Mouse (Mus musculus) heart, embryonic 13.5 days (tissue): ENCODE data around the gene Frs2. TPM values are rescaled to one million over a fixed set of nuclear protein-coding genes. Genes with fewer than 3 reads are reported as not detected.

Experiments used
- ATAC-seq: fragments of 200-750 bp; cut with Nextera tagmentation; 2 replicates; pipeline ENCODE4 v1.8.0; 2017; ENCODE audit warnings: moderate TSS enrichment; ENCODE audit not compliant: insufficient number of reproducible peaks, low FRiP score, low TSS enrichment; ENCODE audit errors: extremely low read depth
- H3K27ac ChIP-seq: fragments of 300-500 bp; sonication (generic); replicated peaks from 2 replicates; pipeline ENCODE4 v1.5.1; 2015; ENCODE audit warnings: moderate library complexity, mild to moderate bottlenecking, inconsistent platforms
- H3K27me3 ChIP-seq: fragments of 300-500 bp; sonication (generic); replicated peaks from 2 replicates; pipeline ENCODE4 v1.6.1; 2015; ENCODE audit warnings: mild to moderate bottlenecking, inconsistent platforms
- H3K36me3 ChIP-seq: fragments of 300-500 bp; sonication (generic); 2 replicates; pipeline ENCODE4 v1.6.1; 2015; ENCODE audit warnings: mild to moderate bottlenecking, inconsistent platforms
- H3K4me1 ChIP-seq: fragments of 300-500 bp; sonication (generic); 2 replicates; pipeline ENCODE4 v1.6.1; 2015; ENCODE audit warnings: inconsistent platforms
- H3K4me2 ChIP-seq: fragments of 300-500 bp; sonication (generic); 2 replicates; pipeline ENCODE4 v1.6.1; 2015; ENCODE audit warnings: inconsistent platforms, mild to moderate bottlenecking, moderate library complexity
- H3K4me3 ChIP-seq: fragments of 300-500 bp; sonication (generic); 2 replicates; pipeline ENCODE4 v1.5.1; 2015; ENCODE audit warnings: moderate library complexity, mild to moderate bottlenecking, inconsistent platforms
- H3K9ac ChIP-seq: fragments of 300-500 bp; sonication (generic); 2 replicates; pipeline ENCODE4 v1.6.1; 2015; ENCODE audit warnings: inconsistent platforms, mild to moderate bottlenecking, moderate library complexity
- H3K9me3 ChIP-seq: fragments of 300-500 bp; sonication (generic); 2 replicates; pipeline ENCODE4 v1.6.1; 2016; ENCODE audit warnings: inconsistent platforms
- WGBS: fragments of 180-500 bp; shearing (Covaris S2); methylation state at CpG from one replicate; pipeline ENCODE4 v1.1.7; 2015; ENCODE audit warnings: mixed read lengths; 5-methylcytosine and 5-hydroxymethylcytosine counted together
- polyA plus RNA-seq: library from polyadenylated mRNA; unstranded; fragments of >200 nt; fragmentation: Nextera tagmentation; extraction: Ambion mirVana; gene quantifications from 2 replicates; pipeline ENCODE4 v1.2.1, GENCODE M21; 2015

Frs2 gene
- polyA plus RNA-seq, result 14.7 and 16.2 TPM in 2 replicates

- Histone ChIP-seq H3K27ac (peak within 1 kb of the TSS; percentile 96), H3K4me2 (peak within 1 kb of the TSS; percentile 83), H3K4me1 (peaks cover 74% of the 10 kb centered on the region), H3K9ac (peak within 1 kb of the TSS; percentile 95), H3K9me3 (no peaks in the 10 kb centered on the region), H3K4me3 (peak within 1 kb of the TSS; percentile 90), H3K36me3 (no peaks in the 10 kb centered on the region), H3K27me3 (no peaks in the 10 kb centered on the region)
- under 1% methylated on average over 57 of the region's 57 CpGs for WGBS
- peak; percentile 91 for ATAC-seq
These were observed at the start of gene Frs2 for GRCm38 (mm10) chr10:117148361-117149003. Gene Frs2 (minus strand): TSS chr10:117148534.

- H3K4me3 ChIP-seq, result no peak overlapping the region
- no peak overlapping the region for H3K4me2 ChIP-seq
- H3K27me3 ChIP-seq, result no peaks in the 10 kb centered on the region
- H3K9me3 ChIP-seq, result no peaks in the 10 kb centered on the region
- H3K36me3 ChIP-seq, result no peaks in the 10 kb centered on the region
- ATAC-seq, result no peak
- H3K9ac ChIP-seq, result no peak overlapping the region
- peaks cover 5% of the 10 kb centered on the region; the same call in 1 of the 2 replicates for H3K4me1 ChIP-seq
- WGBS, result 75% methylated on average over 3 of the region's 3 CpGs
- no peak overlapping the region for H3K27ac ChIP-seq
These were observed 48.4 kb upstream of the Frs2 start for GRCm38 (mm10) chr10:117196696-117197095.

- Histone ChIP-seq H3K9ac (no peak overlapping the region), H3K4me1 (peaks cover 5% of the 10 kb centered on the region; the same call in 1 of the 2 replicates), H3K27me3 (no peaks in the 10 kb centered on the region), H3K27ac (no peak overlapping the region), H3K36me3 (no peaks in the 10 kb centered on the region), H3K9me3 (no peaks in the 10 kb centered on the region), H3K4me2 (no peak overlapping the region), H3K4me3 (no peak overlapping the region)
- 88% methylated on average over 4 of the region's 4 CpGs for WGBS
- no peak for ATAC-seq
These were observed 47.4 kb upstream of the Frs2 start for GRCm38 (mm10) chr10:117195748-117196147.

- ATAC-seq, result no peak
- H3K4me2 ChIP-seq, result no peak overlapping the region
- H3K36me3 ChIP-seq, result no peaks in the 10 kb centered on the region
- H3K4me3 ChIP-seq, result no peak overlapping the region
- H3K27me3 ChIP-seq, result no peaks in the 10 kb centered on the region
- H3K27ac ChIP-seq, result no peak overlapping the region
- peaks cover 5% of the 10 kb centered on the region; the same call in 1 of the 2 replicates for H3K4me1 ChIP-seq
- H3K9me3 ChIP-seq, result no peaks in the 10 kb centered on the region
- no peak overlapping the region for H3K9ac ChIP-seq
- WGBS, result 74% methylated on average over 12 of the region's 12 CpGs
These were observed 46.7 kb upstream of the Frs2 start for GRCm38 (mm10) chr10:117195005-117195404.

- H3K4me1 ChIP-seq, result peaks cover 5% of the 10 kb centered on the region; the same call in 1 of the 2 replicates
These were observed 45.0 kb upstream of the Frs2 start for GRCm38 (mm10) chr10:117193364-117193763.

GRCm38 (mm10) chr10:117185399-117186089, 37.2 kb upstream of the Frs2 start:
- Histone ChIP-seq H3K4me3 (no peak overlapping the region), H3K27ac (no peak overlapping the region), H3K9me3 (no peaks in the 10 kb centered on the region), H3K27me3 (no peaks in the 10 kb centered on the region), H3K4me2 (no peak overlapping the region), H3K4me1 (peaks cover 20% of the 10 kb centered on the region), H3K36me3 (no peaks in the 10 kb centered on the region), H3K9ac (peak overlapping the region; percentile 25)
- 43% methylated on average over 9 of the region's 9 CpGs for WGBS
- no peak for ATAC-seq

More at GRCm38 (mm10) chr10:117193364-117193763, 45.0 kb upstream of the Frs2 start:
- Histone ChIP-seq H3K27ac (no peak overlapping the region), H3K9me3 (no peaks in the 10 kb centered on the region), H3K27me3 (no peaks in the 10 kb centered on the region), H3K36me3 (no peaks in the 10 kb centered on the region), H3K4me2 (no peak overlapping the region), H3K9ac (no peak overlapping the region), H3K4me3 (no peak overlapping the region)
- WGBS, result 87% methylated on average over 5 of the region's 5 CpGs
- no peak for ATAC-seq

- WGBS, result 25% methylated on average over 3 of the region's 3 CpGs
- H3K27ac ChIP-seq, result peak overlapping the region; percentile 56
- no peaks in the 10 kb centered on the region for H3K27me3 ChIP-seq
- H3K4me2 ChIP-seq, result no peak overlapping the region
- peak overlapping the region; percentile 21; the same call in 1 of the 2 replicates for H3K9ac ChIP-seq
- H3K4me3 ChIP-seq, result no peak overlapping the region
- no peaks in the 10 kb centered on the region for H3K36me3 ChIP-seq
- no peak; the same call in 1 of the 2 replicates for ATAC-seq
- no peaks in the 10 kb centered on the region for H3K9me3 ChIP-seq
- peaks cover 21% of the 10 kb centered on the region for H3K4me1 ChIP-seq
These were observed 32.8 kb upstream of the Frs2 start for GRCm38 (mm10) chr10:117181098-117181497.

- Histone ChIP-seq H3K27me3 (no peaks in the 10 kb centered on the region), H3K9ac (no peak overlapping the region), H3K36me3 (no peaks in the 10 kb centered on the region), H3K9me3 (no peaks in the 10 kb centered on the region), H3K4me2 (peak overlapping the region; percentile 47), H3K4me1 (peaks cover 23% of the 10 kb centered on the region), H3K27ac (no peak overlapping the region), H3K4me3 (peak overlapping the region; percentile 7)
- no peak for ATAC-seq
- WGBS, result 47% methylated on average over 12 of the region's 12 CpGs
These were observed 26.3 kb upstream of the Frs2 start for GRCm38 (mm10) chr10:117174645-117175044.

GRCm38 (mm10) chr10:117173566-117174438, 25.5 kb upstream of the Frs2 start:
- peak overlapping the region; percentile 47 for H3K4me2 ChIP-seq
- no peak overlapping the region for H3K27ac ChIP-seq
- peaks cover 23% of the 10 kb centered on the region for H3K4me1 ChIP-seq
- peak overlapping the region; percentile 11 for H3K9ac ChIP-seq
- H3K36me3 ChIP-seq, result no peaks in the 10 kb centered on the region
- peak overlapping the region; percentile 20 for H3K4me3 ChIP-seq
- no peaks in the 10 kb centered on the region for H3K27me3 ChIP-seq
- no peaks in the 10 kb centered on the region for H3K9me3 ChIP-seq
- ATAC-seq, result no peak
- 38% methylated on average over 13 of the region's 13 CpGs for WGBS

- Histone ChIP-seq H3K4me3 (no peak overlapping the region), H3K36me3 (no peaks in the 10 kb centered on the region), H3K4me2 (no peak overlapping the region), H3K4me1 (peaks cover 23% of the 10 kb centered on the region), H3K9me3 (no peaks in the 10 kb centered on the region), H3K9ac (no peak overlapping the region), H3K27me3 (no peaks in the 10 kb centered on the region), H3K27ac (no peak overlapping the region)
- WGBS, result 89% methylated on average over 1 of the region's 1 CpGs
- no peak for ATAC-seq
These were observed 24.8 kb upstream of the Frs2 start for GRCm38 (mm10) chr10:117173111-117173510.

GRCm38 (mm10) chr10:117172069-117172468, 23.7 kb upstream of the Frs2 start:
- no peak for ATAC-seq
- H3K27ac ChIP-seq, result no peak overlapping the region
- H3K4me1 ChIP-seq, result peaks cover 23% of the 10 kb centered on the region
- no peaks in the 10 kb centered on the region for H3K36me3 ChIP-seq
- WGBS, result 27% methylated on average over 3 of the region's 3 CpGs
- no peak overlapping the region for H3K9ac ChIP-seq
- no peaks in the 10 kb centered on the region for H3K27me3 ChIP-seq
- H3K4me3 ChIP-seq, result no peak overlapping the region
- no peaks in the 10 kb centered on the region for H3K9me3 ChIP-seq
- no peak overlapping the region for H3K4me2 ChIP-seq
